Mouse (Mus musculus): ENCODE measurements around the gene Grik4.

Grik4 gene

DNA sequence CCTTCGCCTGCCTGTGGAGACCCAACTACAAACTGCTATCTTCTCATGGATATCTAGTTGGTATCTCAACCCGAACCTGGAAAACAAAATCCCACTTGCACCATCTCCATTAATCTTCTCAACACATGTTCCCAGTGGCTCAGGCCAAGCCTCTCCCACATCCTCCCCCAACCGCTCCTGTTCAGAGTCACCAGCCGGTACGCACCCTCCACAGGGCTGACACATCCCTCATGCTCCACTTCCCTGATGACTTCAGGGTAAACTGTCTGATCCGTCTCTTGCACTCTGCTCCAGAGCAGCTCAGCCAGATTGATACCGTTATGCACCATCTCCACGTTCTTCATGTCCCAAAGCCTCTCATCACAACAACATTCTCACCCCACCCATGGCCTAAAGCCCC, 198.3 kb downstream of the Grik4 start:
- no peak for DNase-seq (ENCODE audit: low read depth)

GRCm38 (mm10) chr9:42742385-42742784, 201.9 kb downstream of the Grik4 start:
- DNase-seq (ENCODE audit: low read depth): no peak

GRCm38 (mm10) chr9:42736697-42737335, 207.5 kb downstream of the Grik4 start:
- DNase-seq (ENCODE audit: low read depth): no peak

GRCm38 (mm10) chr9:42735086-42735485, 209.2 kb downstream of the Grik4 start:
- DNase-seq (ENCODE audit: low read depth): no peak

DNA sequence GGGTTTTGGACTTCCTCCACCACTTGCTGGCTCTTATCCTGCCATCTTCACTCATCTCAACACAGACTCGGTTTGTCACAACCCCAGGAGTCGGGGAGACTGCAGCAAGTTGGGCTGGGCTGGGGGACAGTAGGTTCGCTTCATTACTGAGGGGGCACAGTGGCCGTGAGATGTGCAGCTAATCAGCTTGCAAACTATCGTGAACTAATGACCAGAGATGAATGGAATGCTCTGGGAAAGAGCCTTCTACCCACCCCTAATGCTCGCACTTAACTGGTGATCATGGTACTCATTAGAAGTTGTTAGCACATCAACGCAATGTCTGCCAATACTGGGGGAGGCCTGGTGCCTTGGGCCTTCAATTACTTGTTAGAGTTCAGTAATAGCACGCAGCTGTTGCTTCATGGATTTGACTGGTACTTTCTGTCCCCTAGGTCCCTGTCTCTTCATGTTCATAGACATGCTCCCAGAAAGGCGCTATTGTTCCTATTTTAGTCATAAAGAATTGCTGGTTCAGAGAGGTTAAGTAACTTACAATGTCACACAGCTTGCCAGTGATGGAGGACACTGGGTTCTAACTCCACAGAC, 211.5 kb downstream of the Grik4 start:
- DNase-seq (ENCODE audit: low read depth): no peak

- DNase-seq (ENCODE audit: low read depth): no peak
Observed at GRCm38 (mm10) chr9:42728472-42728871, 215.8 kb downstream of the Grik4 start.

DNA sequence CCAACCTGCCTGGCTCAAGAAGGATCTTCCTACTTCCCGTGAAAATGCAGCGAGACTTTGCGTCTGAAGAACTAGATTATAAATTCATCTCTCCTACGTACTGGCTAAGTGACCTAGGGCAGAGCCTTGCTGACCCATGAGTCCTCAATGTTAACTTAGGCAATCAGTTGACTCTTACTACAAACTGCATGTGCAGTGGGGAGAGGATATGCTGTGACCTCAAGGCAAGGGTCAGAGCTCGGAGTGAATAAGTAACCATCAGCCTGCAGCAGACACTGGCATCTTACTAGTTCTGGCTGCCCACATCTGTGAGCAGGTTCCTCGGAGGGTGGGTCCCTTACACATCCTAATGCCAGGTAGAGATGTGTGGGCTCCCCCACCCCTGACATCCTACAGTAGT, 216.6 kb downstream of the Grik4 start:
- no peak for DNase-seq (ENCODE audit: low read depth)

GRCm38 (mm10) chr9:42727186-42727585, 217.1 kb downstream of the Grik4 start:
- DNase-seq (ENCODE audit: low read depth): no peak

GRCm38 (mm10) chr9:42724099-42724498, 220.2 kb downstream of the Grik4 start:
- no peak for DNase-seq (ENCODE audit: low read depth)

GRCm38 (mm10) chr9:42722501-42722900, 221.8 kb downstream of the Grik4 start:
- no peak for DNase-seq (ENCODE audit: low read depth)

- no peak for DNase-seq (ENCODE audit: low read depth)
Observed at GRCm38 (mm10) chr9:42721718-42722117, 222.6 kb downstream of the Grik4 start.

DNA sequence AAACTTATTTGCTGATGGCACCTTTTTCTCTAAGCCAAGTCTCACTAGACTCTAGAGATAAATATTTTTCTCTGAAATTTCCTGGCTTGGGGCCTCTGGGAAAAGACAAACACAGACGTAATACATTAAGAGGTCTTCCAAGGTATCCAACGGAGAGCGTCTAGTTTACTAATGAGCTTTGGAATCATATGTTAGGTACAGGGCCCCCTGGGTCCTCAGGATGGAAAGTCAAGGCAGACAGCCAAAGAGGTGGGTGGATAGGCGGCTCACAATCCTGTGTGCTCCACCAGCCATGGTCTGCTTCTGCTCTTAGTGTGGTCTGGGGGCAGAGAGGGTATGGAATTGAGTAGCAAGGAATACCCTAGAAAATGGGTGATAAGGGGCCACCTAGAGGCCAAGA, 223.1 kb downstream of the Grik4 start:
- DNase-seq (ENCODE audit: low read depth): no peak

- no peak for DNase-seq (ENCODE audit: low read depth)
Observed at GRCm38 (mm10) chr9:42713912-42714311, 230.4 kb downstream of the Grik4 start.

DNA sequence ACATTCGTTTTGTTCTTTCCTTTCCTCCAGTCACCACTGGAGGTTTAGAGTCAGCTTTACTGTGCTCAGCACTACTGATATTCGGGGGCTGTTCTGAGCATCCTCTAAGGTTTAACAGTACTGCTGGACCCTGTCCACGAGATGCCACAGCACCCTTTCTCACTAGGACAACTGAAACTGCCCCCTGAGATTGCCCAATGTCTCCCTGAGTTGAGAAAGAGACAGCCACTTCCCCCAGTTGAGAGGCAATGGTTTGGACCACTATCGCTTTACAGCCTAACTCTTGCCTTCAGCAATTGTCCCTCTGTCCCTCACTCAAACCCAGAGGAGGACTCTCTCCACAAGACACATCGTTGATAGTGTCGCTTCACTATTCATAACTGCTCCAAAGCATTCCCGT, 238.4 kb downstream of the Grik4 start:
- DNase-seq (ENCODE audit: low read depth): no peak

GRCm38 (mm10) chr9:42703191-42703854, 241.0 kb downstream of the Grik4 start:
- no peak for DNase-seq (ENCODE audit: low read depth)

DNA sequence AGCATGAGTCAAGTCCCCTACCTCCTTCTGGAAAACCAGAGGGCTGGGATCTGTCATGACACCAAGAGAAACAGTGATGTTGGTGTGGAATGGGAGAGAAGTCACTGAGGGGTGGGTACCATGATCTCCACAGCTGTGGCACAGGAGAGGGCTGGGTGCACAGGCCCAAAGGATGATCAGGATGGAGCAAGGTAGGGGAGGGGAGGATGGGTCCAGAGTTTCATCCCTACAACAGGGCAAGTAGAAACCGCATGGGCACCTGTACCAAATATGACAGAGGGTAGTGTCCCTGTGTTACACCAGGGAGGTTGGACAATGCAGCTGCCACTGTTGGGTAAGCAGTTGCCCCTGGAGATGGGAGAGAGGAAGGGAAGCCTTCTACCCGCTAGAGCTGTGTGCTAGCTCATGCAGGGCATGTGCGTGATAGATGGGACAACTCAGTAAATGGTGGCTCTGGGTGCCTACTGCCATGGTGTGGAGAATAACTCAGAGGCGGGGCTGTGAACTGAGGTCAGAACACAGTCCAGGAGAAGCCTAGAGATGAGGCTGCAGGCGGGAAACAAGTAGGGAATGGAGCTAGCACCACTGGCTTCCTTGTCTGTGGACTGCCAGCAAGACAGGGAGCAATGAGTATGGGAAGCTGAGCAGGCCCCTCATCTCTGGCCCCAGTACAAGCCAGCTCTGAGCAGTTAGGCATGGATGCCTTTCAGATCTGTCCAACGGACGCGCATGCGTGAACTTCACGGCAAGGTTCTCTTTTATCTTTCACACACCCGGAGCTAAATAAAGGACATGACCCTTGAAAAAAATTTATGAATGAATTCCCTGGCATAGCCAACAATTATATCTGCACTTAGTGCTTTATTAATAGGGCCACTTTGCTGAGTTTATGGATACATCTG, 241.8 kb downstream of the Grik4 start:
- DNase-seq (ENCODE audit: low read depth): no peak

GRCm38 (mm10) chr9:42701729-42702128, 242.6 kb downstream of the Grik4 start:
- DNase-seq (ENCODE audit: low read depth): no peak

GRCm38 (mm10) chr9:42693024-42693423, 251.3 kb downstream of the Grik4 start:
- no peak for DNase-seq (ENCODE audit: low read depth)

GRCm38 (mm10) chr9:42688143-42688542, 256.1 kb downstream of the Grik4 start:
- peak; percentile 30 for DNase-seq (ENCODE audit: low read depth)

DNA sequence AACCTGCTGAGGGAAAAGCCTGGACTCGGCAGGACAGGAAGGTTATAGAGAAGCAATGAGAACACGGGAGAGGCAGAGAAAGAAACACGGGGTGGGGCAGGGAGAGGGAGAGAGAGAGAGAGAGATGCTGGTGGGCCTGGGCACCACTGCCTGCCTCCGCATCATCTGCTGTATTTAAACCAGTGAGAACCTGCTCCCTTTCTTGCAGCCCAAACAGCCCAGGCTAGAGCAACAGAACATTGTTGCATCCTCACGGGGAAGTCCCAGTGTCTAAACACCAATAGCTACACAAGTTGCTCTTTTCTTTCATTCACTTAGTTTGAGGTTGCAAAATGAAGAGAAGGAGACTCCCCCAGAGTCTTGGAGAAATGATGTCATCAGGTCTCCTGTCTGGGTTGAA, 258.2 kb downstream of the Grik4 start:
- no peak for DNase-seq (ENCODE audit: low read depth)

DNA sequence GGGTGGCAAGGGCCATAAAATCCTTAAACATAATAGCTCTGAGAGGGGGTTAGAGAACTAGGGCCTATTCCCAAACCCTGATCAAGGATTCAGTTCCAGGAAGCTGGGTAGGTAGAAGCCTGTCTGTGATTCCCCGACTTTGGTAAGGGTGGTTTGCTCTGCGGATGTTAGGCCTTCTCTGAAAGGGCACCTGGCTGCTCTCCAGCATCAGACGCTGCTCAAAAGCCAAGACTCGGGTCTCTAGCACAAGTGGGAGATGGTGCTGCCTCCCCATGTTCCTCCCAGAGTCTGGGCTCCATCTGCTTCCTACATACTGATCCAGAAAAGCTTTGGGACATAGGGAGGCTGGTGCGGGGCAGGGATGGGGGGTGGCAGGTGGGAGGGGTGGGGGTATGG, 270.3 kb downstream of the Grik4 start:
- no peak for DNase-seq (ENCODE audit: low read depth)

GRCm38 (mm10) chr9:42673385-42674016, 270.8 kb downstream of the Grik4 start:
- no peak for DNase-seq (ENCODE audit: low read depth)
